Comparison of ENCODE assay signal across 20 mouse cellular contexts in the genomic region with DNA sequence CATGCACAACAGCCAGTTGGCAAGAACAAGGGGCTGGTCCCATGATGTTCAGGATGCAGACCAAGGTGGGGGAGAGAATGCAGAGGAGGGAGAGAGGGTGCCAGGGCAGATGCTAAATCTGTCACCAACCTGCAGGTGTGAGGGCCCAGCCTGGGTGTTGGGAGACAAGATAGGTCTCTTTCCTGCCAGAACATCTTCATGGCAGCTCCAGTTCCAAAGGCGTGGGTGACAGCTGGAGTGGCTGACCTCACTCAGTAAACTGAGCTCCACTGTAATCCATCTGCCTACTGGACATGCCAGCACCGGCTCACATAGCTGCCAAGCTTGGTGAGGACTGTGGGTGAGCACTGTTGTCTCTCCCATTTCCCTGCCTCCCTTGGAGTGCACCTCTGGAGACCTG.
DNase-seq lines count a peak whose midpoint lies in the region; ATAC-seq and TF ChIP-seq lines count a peak whose summit lies in the region.
"Had no signal": no experiment of that assay in that cellular context is flagged by ENCODE, and none has a peak within 500 bp of the region (broad histone marks: within the 10 kb centered on the region; RNA-seq: fewer than 3 reads in every experiment).

No protein-coding gene starts in this region.

- H3K9me3 ChIP-seq in heart, embryonic 12.5 days (replicated peaks): no peaks in the 10 kb centered on the region
- H3K9me3 ChIP-seq in heart, postnatal 0 days (replicated peaks; ENCODE audit: control insufficient read depth, low read length): no peaks in the 10 kb centered on the region; the same call in 1 of the 2 replicates
- H3K9me3 ChIP-seq: embryonic facial prominence, embryonic 15.5 days; forebrain, embryonic 15.5 days; heart, embryonic 13.5 days; limb, embryonic 10.5 days; liver, embryonic 13.5 days; midbrain, embryonic 13.5 days; neural tube, embryonic 12.5 days had no signal

- no peak overlapping the region for H3K27ac ChIP-seq in heart, embryonic 12.5 days (ENCODE audit: poor library complexity, severe bottlenecking)
- H3K27ac ChIP-seq in heart, postnatal 0 days (ENCODE audit: low read depth): peak overlapping the region; percentile 23
- H3K27ac ChIP-seq: embryonic facial prominence, embryonic 15.5 days; forebrain, embryonic 15.5 days; heart, embryonic 13.5 days; liver, embryonic 13.5 days; midbrain, embryonic 13.5 days; neural tube, embryonic 12.5 days had no signal

- WGBS in heart, embryonic 12.5 days: 80% methylated on average over 2 of the region's 2 CpGs
- 37% methylated on average over 2 of the region's 2 CpGs for WGBS in heart, postnatal 0 days

- H3K4me1 ChIP-seq in heart, embryonic 12.5 days (replicated peaks): peaks cover 8% of the 10 kb centered on the region; the same call in 1 of the 2 replicates
- H3K4me1 ChIP-seq in heart, postnatal 0 days (ENCODE audit: control insufficient read depth, insufficient read depth): peaks cover 31% of the 10 kb centered on the region
- H3K4me1 ChIP-seq: forebrain, embryonic 15.5 days; liver, embryonic 13.5 days had no signal

- intact Hi-C loops in left cerebral cortex, postnatal 14 days (cut with DNase I): no loop called here

- H3K36me3 ChIP-seq in heart, embryonic 12.5 days: no peaks in the 10 kb centered on the region
- no peaks in the 10 kb centered on the region for H3K36me3 ChIP-seq in heart, postnatal 0 days (replicated peaks; ENCODE audit: control insufficient read depth, insufficient read depth, low read length)
- H3K36me3 ChIP-seq: embryonic facial prominence, embryonic 15.5 days; forebrain, embryonic 15.5 days; heart, embryonic 13.5 days; limb, embryonic 10.5 days; liver, embryonic 13.5 days; midbrain, embryonic 13.5 days; neural tube, embryonic 12.5 days had no signal

- no peak for ATAC-seq in heart, embryonic 12.5 days (ENCODE audit: insufficient number of reproducible peaks, low FRiP score)
- peak; percentile 65 for ATAC-seq in heart, postnatal 0 days (ENCODE audit: insufficient read depth, low read depth)
- no peak for ATAC-seq in megakaryocyte, adult 5-6 weeks (ENCODE audit: poor library complexity, severe bottlenecking)
- ATAC-seq: forebrain, embryonic 15.5 days; midbrain, embryonic 13.5 days had no signal

- no peak overlapping the region for H3K4me3 ChIP-seq in heart, embryonic 12.5 days
- H3K4me3 ChIP-seq in heart, postnatal 0 days (ENCODE audit: low read depth, low read length): no peak overlapping the region
- H3K4me3 ChIP-seq: embryonic facial prominence, embryonic 15.5 days; forebrain, embryonic 15.5 days; heart, embryonic 13.5 days; limb, embryonic 10.5 days; liver, embryonic 13.5 days; midbrain, embryonic 13.5 days; neural tube, embryonic 12.5 days had no signal

- TF ChIP-seq CTCF in heart, postnatal 0 days (IDR thresholded peaks at IDR 0.05; ENCODE audit: low read depth): no peak

- peak; percentile 99 for DNase-seq in heart, adult 11 months
- peak; percentile 58 for DNase-seq in brain, adult 2 months (ENCODE audit: low read depth, low spot score)
- peak; percentile 88 for DNase-seq in gastrocnemius, postnatal 25 days
- DNase-seq in heart, postnatal 0 days (ENCODE audit: low spot score): peak; percentile 38
- no peak for DNase-seq in left cerebral cortex, postnatal 14 days (ENCODE audit: low spot score in 2 of 2)
- no peak for DNase-seq in spleen, postnatal 36 days (ENCODE audit: low spot score in 2 of 2)
- DNase-seq: adrenal gland, postnatal 10 days; B cell, adult 2 months; cerebellum, postnatal 36 days; kidney, adult 9 months; liver, embryonic 13.5 days; lung, postnatal 36 days had no signal

- H3K4me2 ChIP-seq in heart, embryonic 12.5 days: no peak overlapping the region
- no peak overlapping the region for H3K4me2 ChIP-seq in heart, postnatal 0 days (ENCODE audit: low read depth, low read length)
- H3K4me2 ChIP-seq: embryonic facial prominence, embryonic 15.5 days; forebrain, embryonic 15.5 days; heart, embryonic 13.5 days; liver, embryonic 13.5 days; midbrain, embryonic 13.5 days; neural tube, embryonic 12.5 days had no signal

- H3K9ac ChIP-seq in heart, embryonic 12.5 days: no peak overlapping the region
- no peak overlapping the region for H3K9ac ChIP-seq in heart, postnatal 0 days (replicated peaks; ENCODE audit: low read depth, low read length)
- H3K9ac ChIP-seq: embryonic facial prominence, embryonic 15.5 days; forebrain, embryonic 15.5 days; heart, embryonic 13.5 days; liver, embryonic 13.5 days; midbrain, embryonic 13.5 days; neural tube, embryonic 12.5 days had no signal

- TF ChIP-seq EP300 in heart, postnatal 0 days (IDR thresholded peaks at IDR 0.05; ENCODE audit: low read depth): peak; percentile 84

- H3K27me3 ChIP-seq in heart, embryonic 12.5 days (replicated peaks): no peaks in the 10 kb centered on the region
- H3K27me3 ChIP-seq in heart, postnatal 0 days (ENCODE audit: control insufficient read depth, insufficient read depth, low read length): no peaks in the 10 kb centered on the region
- H3K27me3 ChIP-seq: embryonic facial prominence, embryonic 15.5 days; forebrain, embryonic 15.5 days; heart, embryonic 13.5 days; liver, embryonic 13.5 days; midbrain, embryonic 13.5 days; neural tube, embryonic 12.5 days had no signal

Comparison
In these comparisons a context has a peak if more than half of its experiments do, and no peak if none do; other contexts are left out.
1. DNase-seq: peak in heart, adult 11 months (single experiment), brain, adult 2 months (single experiment), gastrocnemius, postnatal 25 days (single experiment) and heart, postnatal 0 days (single experiment); none in left cerebral cortex, postnatal 14 days (0 of 2) and spleen, postnatal 36 days (0 of 2).